Mouse (Mus musculus) MEL (cell line): ENCODE measurements around the gene Itga9.

Source experiments
- CTCF ChIP-seq, 3 experiments: IDR thresholded peaks in 2 of 3; conservative IDR thresholded peaks in 1 of 3; 2 replicates each; pipeline ENCODE4 v1.5.1; 2011 to 2012; ENCODE audit warnings: low read length in 3 of 3, low read depth in 2 of 3, mild to moderate bottlenecking in 2 of 3, improper control_type of control experiment in 1 of 3, inconsistent platforms in 1 of 3, mixed read lengths in 1 of 3, moderate library complexity in 1 of 3; ENCODE audit not compliant: control insufficient read depth in 1 of 3, insufficient read depth in 1 of 3, poor library complexity in 1 of 3, severe bottlenecking in 1 of 3
- EP300 ChIP-seq, 2 experiments: IDR thresholded peaks; 2 replicates each; pipeline ENCODE4 v1.6.1; 2011; ENCODE audit warnings: improper control_type of control experiment in 2 of 2, low read length in 2 of 2, low read depth in 1 of 2, mild to moderate bottlenecking in 1 of 2
- USF2 ChIP-seq, 2 experiments: IDR thresholded peaks; 2 replicates each; pipeline ENCODE4 v1.6.1; 2011 to 2012; ENCODE audit warnings: improper control_type of control experiment in 2 of 2, low read length in 2 of 2, borderline replicate concordance in 1 of 2, inconsistent platforms in 1 of 2, low read depth in 1 of 2, mild to moderate bottlenecking in 1 of 2; ENCODE audit not compliant: insufficient read depth in 1 of 2
- ZKSCAN1 ChIP-seq: IDR thresholded peaks from 2 replicates; pipeline ENCODE4 v1.6.1; 2012; ENCODE audit warnings: low read depth, mild to moderate bottlenecking, inconsistent platforms, low read length, improper control_type of control experiment, moderate library complexity

- TF ChIP-seq USF2 (IDR thresholded peaks at IDR 0.05; ENCODE audit: borderline replicate concordance in 1 of 2, insufficient read depth in 1 of 2, low read depth in 1 of 2, low read length in 2 of 2) = no peak
- no peak for TF ChIP-seq CTCF (IDR thresholded peaks at IDR 0.05 in 2 of 3, conservative IDR thresholded peaks at IDR 0.05 in 1 of 3; ENCODE audit: control insufficient read depth in 1 of 3, insufficient read depth in 1 of 3, low read depth in 2 of 3, low read length in 3 of 3, poor library complexity in 1 of 3, severe bottlenecking in 1 of 3)
- no peak for TF ChIP-seq EP300 (IDR thresholded peaks at IDR 0.05; ENCODE audit: low read depth in 1 of 2, low read length in 2 of 2)
- TF ChIP-seq ZKSCAN1 = no peak
These were observed 266.5 kb downstream of the Itga9 start for GRCm38 (mm10) chr9:118873031-118873430.
